Mouse (Mus musculus) ES-Bruce4 (cell line): ENCODE results near the gene Magi2. TPM values are rescaled to one million over a fixed set of nuclear protein-coding genes. Genes with fewer than 3 reads are reported as not detected.

ENCODE experiments used
- H3K27ac ChIP-seq: 2 replicates; pipeline ENCODE4 v1.5.1; 2012; ENCODE audit warnings: low read length, inconsistent platforms; ENCODE audit not compliant: insufficient read depth
- H3K27me3 ChIP-seq: 2 replicates; pipeline ENCODE4 v1.6.1; 2012; ENCODE audit warnings: mild to moderate bottlenecking, low read length, inconsistent platforms; ENCODE audit not compliant: control insufficient read depth, poor library complexity, insufficient read depth, severe bottlenecking
- H3K36me3 ChIP-seq: 2 replicates; pipeline ENCODE4 v1.6.1; 2012; ENCODE audit warnings: inconsistent platforms, mild to moderate bottlenecking, low read length, moderate library complexity; ENCODE audit not compliant: control insufficient read depth, poor library complexity, insufficient read depth, severe bottlenecking
- H3K4me1 ChIP-seq: one replicate; pipeline ENCODE4 v1.8.1; 2011; ENCODE audit warnings: low read length; ENCODE audit not compliant: control insufficient read depth, insufficient read depth
- H3K4me3 ChIP-seq: 2 replicates; pipeline ENCODE4 v1.5.1; 2011; ENCODE audit warnings: low read depth, mild to moderate bottlenecking, low read length
- H3K9ac ChIP-seq: 2 replicates; pipeline ENCODE4 v1.6.1; 2012; ENCODE audit warnings: low read depth, mild to moderate bottlenecking, inconsistent platforms; ENCODE audit not compliant: poor library complexity, severe bottlenecking
- H3K9me3 ChIP-seq: replicated peaks from 2 replicates; pipeline ENCODE4 v1.6.1; 2012; ENCODE audit warnings: mild to moderate bottlenecking, low read length, inconsistent platforms; ENCODE audit not compliant: control insufficient read depth, poor library complexity, insufficient read depth, severe bottlenecking
- CTCF ChIP-seq: IDR thresholded peaks from one replicate; pipeline ENCODE4 v1.8.1; 2011; ENCODE audit warnings: low read depth, low read length
- EP300 ChIP-seq: IDR thresholded peaks from 2 replicates; pipeline ENCODE4 v1.6.1; 2011; ENCODE audit warnings: low read depth, low read length; ENCODE audit not compliant: insufficient read depth
- POLR2A ChIP-seq: IDR thresholded peaks from one replicate; pipeline ENCODE4 v1.8.1; 2011; ENCODE audit warnings: low read length; ENCODE audit not compliant: insufficient read depth
- polyA plus RNA-seq: library from polyadenylated mRNA; stranded (reverse); fragments of >200 nt; gene quantifications from 2 replicates; pipeline ENCODE4 v1.2.4, GENCODE M21; 2011; ENCODE audit warnings: low read depth; ENCODE audit not compliant: missing spikeins, insufficient read depth, insufficient read length

The Magi2 gene
- polyA plus RNA-seq, 1 experiment = 1.8 TPM

DNA sequence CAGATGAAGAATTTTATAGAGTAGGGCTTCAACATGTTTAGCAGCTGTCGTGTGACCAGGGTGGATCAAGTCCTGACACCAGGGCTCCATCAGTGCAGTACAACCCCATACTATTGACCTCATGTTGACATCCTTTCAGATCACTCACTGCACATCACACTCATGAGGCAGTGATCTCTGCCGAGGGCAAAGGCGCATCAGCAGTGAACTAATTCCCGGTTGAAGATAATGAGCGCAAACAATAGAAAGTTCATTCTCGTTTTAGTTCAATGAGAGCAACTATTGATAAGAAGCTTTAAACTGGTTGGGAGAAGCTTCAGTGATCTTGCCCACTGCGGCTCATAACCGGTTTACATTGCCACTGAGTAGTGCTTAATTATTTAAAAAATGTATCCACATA is 780.4 kb downstream of the Magi2 start:
- Histone ChIP-seq H3K9ac (no peak overlapping the region), H3K27ac (no peak overlapping the region), H3K4me1 (no peaks in the 10 kb centered on the region), H3K9me3 (no peaks in the 10 kb centered on the region), H3K4me3 (no peak overlapping the region), H3K27me3 (no peaks in the 10 kb centered on the region), H3K36me3 (no peaks in the 10 kb centered on the region)
- TF ChIP-seq POLR2A (no peak), EP300 (no peak), CTCF (no peak)

- H3K27ac ChIP-seq = no peak overlapping the region
- no peaks in the 10 kb centered on the region for H3K27me3 ChIP-seq
- no peaks in the 10 kb centered on the region for H3K9me3 ChIP-seq
- no peak overlapping the region for H3K4me3 ChIP-seq
- H3K36me3 ChIP-seq = no peaks in the 10 kb centered on the region
- no peak overlapping the region for H3K9ac ChIP-seq
- TF ChIP-seq EP300 (no peak), CTCF (no peak), POLR2A (no peak)
- no peaks in the 10 kb centered on the region for H3K4me1 ChIP-seq
Measured at GRCm38 (mm10) chr5:20010210-20010609, 783.4 kb downstream of the Magi2 start.

GRCm38 (mm10) chr5:20018063-20018462 is 791.2 kb downstream of the Magi2 start:
- Histone ChIP-seq H3K9ac (no peak overlapping the region), H3K4me1 (no peaks in the 10 kb centered on the region), H3K4me3 (no peak overlapping the region), H3K36me3 (no peaks in the 10 kb centered on the region), H3K9me3 (no peaks in the 10 kb centered on the region), H3K27ac (no peak overlapping the region), H3K27me3 (no peaks in the 10 kb centered on the region)
- no peak for TF ChIP-seq POLR2A
- no peak for TF ChIP-seq EP300
- TF ChIP-seq CTCF = no peak

DNA sequence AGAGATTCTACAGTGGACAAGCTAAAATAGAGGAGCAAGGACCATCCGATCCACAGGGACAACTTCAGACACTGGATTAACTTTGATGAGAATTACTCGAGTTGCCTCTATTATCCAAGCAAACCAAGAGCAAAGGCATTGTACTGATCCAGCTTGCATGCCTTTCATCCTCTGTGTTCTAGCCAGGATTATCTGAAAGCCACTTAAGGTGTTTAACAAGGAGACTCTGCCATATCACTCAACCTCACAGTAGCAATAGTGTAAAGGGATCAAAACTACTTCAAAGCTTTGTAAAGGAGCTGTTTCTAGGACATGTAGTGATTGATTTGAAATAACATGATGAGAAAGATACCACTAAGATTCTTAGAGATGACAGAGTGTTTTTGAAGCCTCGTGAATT is 819.8 kb downstream of the Magi2 start:
- no peak overlapping the region for H3K9ac ChIP-seq
- H3K4me1 ChIP-seq = no peaks in the 10 kb centered on the region
- H3K4me3 ChIP-seq = no peak overlapping the region
- H3K36me3 ChIP-seq = no peaks in the 10 kb centered on the region
- TF ChIP-seq EP300 = no peak
- TF ChIP-seq POLR2A = no peak
- no peak for TF ChIP-seq CTCF
- H3K9me3 ChIP-seq = no peaks in the 10 kb centered on the region
- H3K27ac ChIP-seq = no peak overlapping the region
- H3K27me3 ChIP-seq = no peaks in the 10 kb centered on the region

- H3K4me1 ChIP-seq = no peaks in the 10 kb centered on the region
- no peak overlapping the region for H3K27ac ChIP-seq
- H3K27me3 ChIP-seq = no peaks in the 10 kb centered on the region
- H3K9me3 ChIP-seq = no peaks in the 10 kb centered on the region
- no peak overlapping the region for H3K9ac ChIP-seq
- TF ChIP-seq EP300 (no peak), POLR2A (no peak), CTCF (no peak)
- no peaks in the 10 kb centered on the region for H3K36me3 ChIP-seq
- H3K4me3 ChIP-seq = no peak overlapping the region
Measured at GRCm38 (mm10) chr5:20048386-20048785, 821.5 kb downstream of the Magi2 start.

DNA sequence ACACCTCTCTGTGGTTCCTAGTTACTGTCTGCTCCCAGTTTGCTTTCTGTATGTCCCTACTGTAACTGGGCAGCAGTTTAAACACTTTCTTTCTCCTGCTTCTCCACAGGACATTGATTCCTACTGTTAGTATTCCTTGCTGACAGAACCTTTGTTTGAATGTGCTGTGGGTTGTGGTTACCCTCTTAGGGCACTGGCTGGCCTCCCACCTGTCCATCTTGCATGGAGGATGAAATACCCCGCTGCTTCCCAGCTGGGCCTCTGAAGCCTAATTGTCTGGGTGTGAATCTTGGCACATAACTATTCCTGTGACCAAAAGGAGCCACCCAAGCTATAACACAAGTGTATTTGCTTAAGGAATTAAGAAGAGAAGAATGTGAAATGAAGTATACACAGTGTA is 823.4 kb downstream of the Magi2 start:
- TF ChIP-seq EP300 = no peak
- no peak for TF ChIP-seq POLR2A
- TF ChIP-seq CTCF = no peak
- Histone ChIP-seq H3K27ac (no peak overlapping the region), H3K4me3 (no peak overlapping the region), H3K9ac (no peak overlapping the region), H3K36me3 (no peaks in the 10 kb centered on the region), H3K9me3 (no peaks in the 10 kb centered on the region), H3K4me1 (no peaks in the 10 kb centered on the region), H3K27me3 (no peaks in the 10 kb centered on the region)
